Mouse (Mus musculus): ENCODE results near the gene Ctps2.
A peak's percentile ranks its signal among the peaks of the same experiment; 100 is the strongest.
"Not testable (repeated sequence)": the region's sequence is repeated elsewhere in the genome, so short reads cannot be mapped to it uniquely, and the experiment has no call there.

The Ctps2 gene

DNA sequence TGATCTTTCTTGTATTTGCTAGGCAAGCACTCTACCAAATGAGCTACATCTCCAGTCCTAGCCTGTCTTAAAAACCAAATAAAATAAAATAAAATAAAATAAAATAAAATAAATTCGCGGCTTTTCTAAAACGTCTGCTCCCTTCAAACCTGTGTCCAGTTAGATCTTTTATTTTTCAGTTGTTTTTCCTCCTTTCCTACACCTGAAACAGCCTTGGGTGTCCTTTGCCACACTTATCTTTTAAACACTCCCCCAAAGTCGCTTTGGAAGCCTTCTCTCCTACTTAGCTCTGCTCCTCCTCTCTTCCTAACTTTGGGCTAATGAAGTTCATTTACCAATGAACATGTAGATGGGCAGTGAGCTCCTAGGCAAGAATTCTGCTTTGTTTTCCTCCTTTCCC, at the start of gene Ctps2:
Ctps2 (plus strand) TSS at position 301 of the 400 bp plus-strand sequence.
- no peak for DNase-seq (ENCODE audit: extremely low spot score)

DNA sequence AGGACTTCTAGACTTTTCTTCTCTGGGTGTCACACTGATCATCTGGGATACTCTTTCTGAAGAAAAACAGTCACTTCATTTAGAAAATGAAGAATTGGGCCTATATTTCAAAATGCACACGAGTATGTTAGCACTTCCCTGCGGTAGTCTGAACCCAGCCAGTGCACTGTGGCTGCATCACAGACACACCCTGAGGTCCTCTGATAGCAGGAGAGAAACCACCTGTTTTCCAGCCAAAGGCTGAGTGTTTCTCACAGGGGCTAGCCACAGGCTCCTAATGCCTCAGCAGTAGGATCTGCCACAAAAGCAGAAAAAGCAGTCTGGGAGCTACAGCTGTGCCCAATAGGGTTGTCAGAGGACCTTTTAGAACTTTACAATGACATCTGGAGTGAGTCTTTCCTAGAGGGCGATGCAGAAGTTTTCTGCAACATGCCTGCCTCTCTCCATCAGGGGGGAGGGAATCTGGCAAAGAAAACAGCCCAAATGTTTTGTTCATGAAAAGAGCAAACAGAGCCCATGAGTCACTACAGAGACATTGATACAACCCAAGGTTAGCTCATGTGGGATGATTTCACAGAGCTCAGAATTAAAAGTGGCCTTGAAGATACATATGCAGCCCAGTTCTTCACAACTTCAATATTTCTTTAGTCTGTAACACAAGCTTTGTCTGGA, 32.6 kb upstream of the Ctps2 start:
- DNase-seq (ENCODE audit: extremely low spot score): no peak

DNA sequence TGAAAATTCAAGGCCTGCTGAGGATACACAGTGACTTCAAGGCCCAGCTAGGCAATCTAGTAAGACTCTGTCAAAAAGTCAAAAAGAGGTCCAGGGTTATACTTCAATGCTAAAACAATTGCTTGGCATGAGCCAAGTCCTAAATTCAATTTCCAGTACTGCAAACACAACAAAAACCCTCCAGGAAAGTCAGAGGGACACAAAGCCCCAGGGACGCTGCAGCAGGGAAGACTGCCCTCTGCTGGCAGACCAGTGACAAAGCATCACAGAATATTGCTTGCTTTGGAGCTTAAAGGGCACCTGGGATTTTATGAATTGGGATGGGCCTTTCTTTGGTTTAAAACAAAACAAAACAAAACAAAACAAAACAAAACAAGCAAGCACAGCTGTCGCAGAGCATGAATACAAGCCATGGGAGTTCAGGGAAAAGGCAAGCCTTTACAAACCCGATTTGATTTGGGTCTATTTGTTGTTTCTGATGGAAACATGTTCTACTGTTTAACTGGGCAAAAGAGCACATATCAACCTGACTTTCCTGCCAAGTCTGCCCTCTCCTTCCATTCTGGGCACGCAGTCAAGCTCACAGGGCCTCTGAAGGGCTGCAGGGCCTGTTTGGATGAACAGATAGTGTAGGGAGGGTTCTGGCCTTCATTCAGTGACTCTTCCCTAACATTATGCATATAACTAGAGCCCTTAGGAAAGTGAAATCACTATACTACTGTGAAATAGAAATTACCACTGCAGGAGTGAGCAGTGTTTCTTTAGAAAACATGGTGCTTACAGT, 29.1 kb upstream of the Ctps2 start:
- peak; percentile 8 for DNase-seq (ENCODE audit: extremely low spot score)

DNA sequence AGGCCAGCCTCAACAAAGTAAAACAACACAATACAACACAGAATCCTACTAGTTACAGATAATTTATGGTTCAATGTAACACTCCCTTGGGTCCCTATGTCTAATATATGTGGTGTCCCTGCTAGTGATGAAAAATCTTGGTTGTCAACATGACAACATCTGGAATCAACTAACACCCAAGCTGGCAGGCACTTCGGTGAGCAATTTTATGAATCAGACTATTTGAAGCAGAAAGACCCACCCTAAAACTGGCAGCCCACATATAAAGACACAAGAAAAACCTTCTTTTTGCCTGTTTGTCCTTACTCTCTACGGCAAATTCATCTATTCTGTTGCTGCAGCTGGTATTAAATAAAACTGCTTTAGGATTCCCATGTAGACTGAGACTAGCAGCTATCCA, 27.3 kb upstream of the Ctps2 start:
- DNase-seq (ENCODE audit: extremely low spot score): no peak

DNA sequence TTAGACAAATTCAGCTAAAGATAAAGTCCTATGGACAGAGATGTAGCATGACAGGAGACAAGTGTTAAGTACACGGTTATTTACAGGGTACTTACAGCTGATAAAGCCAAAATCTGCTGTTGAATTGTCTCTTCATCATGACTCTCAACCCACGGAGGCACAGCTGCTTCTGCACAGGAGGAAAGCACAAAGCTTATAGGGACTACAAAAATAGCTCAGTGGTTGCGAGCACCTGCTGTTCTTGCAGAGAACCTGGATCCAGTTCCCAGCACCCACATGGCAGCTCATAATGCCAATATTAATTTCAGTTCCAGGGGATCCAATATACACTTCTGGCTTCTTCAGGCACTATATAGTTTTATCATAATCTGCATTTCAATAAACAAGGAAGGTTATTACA, 22.8 kb upstream of the Ctps2 start:
- DNase-seq (ENCODE audit: extremely low spot score): no peak

DNA sequence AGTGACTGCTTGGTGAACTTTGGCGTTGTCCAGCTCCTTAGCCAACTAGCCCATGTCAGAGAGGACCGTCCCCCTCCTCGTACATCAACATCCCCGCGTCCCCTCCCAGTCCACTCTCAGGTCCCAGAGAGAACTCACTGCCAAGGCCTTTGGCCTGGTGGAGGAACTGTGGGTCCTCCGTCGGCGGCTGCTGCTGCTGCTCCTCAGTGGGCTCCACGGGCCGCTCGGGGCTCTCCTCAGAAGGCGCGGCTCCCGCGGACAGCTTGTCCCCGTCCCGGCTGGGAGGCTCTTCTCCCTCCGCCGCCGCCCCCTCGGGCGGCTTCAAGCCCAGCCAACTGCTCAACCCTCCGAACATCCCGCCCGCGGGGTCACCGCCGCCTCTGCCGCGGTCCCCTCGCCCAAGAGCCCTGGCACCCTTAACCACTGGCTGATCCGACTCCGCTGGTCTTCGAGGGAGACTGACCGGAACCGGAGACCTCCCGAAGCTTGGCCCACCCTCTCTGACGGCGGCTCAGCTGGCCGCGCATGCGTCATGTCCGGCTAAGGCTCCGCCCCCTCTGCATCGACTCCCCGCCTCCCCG, 13.0 kb upstream of the Ctps2 start, which contains the start of gene Syap1:
Syap1 (minus strand) TSS at position 517 of the 581 bp plus-strand sequence.
- peak; percentile 75 for DNase-seq (ENCODE audit: extremely low spot score)

DNA sequence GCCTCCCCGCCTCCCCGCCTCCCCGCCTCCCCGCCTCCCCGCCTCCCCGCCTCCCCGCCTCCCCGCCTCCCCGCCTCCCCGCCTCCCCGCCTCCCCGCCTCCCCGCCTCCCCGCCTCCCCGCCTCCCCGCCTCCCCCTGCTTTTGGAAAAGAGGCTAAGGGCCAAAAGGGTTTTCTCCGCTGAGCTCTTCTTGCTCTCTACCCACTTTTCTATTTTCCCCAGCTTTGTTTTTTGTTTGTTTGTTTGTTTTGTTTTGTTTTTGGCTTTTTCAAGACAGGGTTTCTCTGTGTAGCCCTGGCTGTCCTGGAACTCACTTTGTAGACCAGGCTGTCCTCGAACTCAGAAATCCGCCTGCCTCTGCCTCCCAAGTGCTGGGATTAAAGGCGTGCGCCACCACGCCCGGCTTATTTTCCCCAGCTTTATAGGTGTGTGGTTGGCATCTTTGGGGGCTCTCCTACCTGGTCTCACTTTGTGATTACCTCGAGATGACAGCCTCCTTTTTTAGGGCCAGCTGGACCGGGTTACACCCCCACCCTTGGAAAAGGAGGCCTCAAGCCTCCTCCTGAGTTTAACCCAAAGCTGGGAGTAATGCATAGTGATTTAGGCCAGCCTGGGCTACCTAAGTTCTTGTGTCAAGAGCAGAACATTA, 12.3 kb upstream of the Ctps2 start:
- not testable (repeated sequence) for DNase-seq (ENCODE audit: extremely low spot score)

DNA sequence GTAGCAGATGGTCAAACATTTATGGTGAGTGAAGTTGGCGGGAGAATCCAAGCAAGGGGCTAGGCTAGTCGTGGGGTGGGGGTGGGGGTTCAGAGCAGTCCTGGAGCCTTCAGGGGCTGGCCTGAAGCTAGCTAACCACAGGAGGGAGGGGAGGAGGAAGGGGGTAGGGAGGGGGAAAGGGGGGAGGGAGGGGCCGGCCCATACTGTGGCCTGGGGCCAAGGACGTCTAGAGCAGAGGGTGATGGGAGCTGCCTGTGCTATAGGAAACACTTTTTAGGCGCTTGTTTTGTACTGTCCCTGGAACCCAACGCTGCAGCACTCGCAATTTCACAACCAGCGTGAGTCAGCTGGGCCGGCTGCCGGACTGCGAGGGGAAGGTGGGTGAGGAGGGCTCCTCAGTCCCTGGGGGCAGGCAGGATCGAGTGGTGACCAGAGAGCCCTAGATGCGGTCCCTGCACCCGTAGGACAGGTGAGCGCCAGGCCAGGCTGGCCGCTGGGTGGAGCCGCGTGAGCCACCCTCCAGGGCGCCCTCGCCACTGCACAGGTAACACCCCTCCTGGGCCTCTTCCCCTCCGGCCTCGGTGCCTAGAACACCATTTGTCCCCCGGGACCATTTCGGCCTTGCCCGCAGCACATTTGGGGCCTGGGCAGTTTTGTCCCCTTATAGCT, 467 bp downstream of the Ctps2 start:
- DNase-seq (ENCODE audit: extremely low spot score): peak; percentile 64

DNA sequence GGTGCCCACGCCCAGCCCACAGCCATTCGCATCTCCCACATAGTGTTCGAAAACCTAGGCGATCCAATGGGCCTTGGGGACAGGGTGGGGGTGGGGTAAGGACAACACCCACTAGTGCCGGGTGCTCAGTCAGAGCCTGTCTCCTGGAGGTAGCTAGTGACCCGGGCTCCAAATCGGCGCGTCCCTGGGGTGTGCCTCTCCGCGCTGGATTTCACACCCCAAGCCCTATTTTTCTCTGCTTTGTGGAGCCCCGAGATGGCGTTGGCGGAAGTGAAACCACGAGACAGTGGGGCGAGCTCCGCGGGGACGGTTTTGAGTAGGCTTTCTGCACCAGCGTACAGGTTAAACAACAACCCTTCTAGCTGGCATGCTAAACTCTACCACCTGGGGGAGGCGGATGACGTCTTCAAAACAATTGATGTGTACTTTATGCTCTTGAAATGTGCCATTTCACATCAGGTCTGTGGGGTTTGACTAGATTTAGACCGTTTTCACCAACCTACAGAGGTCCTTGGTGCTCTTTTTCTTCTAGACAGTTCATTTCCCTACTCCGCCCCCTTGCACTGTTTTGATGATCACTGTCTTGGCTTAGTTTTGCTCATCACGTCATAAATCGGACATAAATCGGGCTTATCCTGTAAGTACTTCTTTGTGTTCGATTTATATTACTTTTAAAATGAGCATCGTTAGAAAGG, 1.1 kb downstream of the Ctps2 start:
- peak; percentile 6 for DNase-seq (ENCODE audit: extremely low spot score)

DNA sequence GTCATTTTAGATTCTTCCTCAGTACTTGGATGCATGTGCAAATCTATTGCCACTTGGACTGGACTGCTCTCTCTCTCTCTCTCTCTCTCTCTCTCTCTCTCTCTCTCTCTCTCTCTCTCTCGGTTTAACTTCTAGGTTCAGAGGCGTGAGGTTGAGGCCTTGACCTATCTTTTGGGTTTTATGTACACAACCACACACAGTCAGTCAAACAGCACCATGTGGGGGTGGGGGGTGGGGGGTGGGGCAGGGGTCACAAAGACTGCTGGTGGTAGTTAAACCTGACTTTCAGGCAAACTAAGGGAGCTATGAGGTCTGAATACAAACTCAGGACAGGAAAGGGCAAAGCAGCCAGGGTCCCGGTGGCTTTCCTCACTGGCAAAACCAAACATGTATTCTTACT, 6.5 kb downstream of the Ctps2 start:
- no peak for DNase-seq (ENCODE audit: extremely low spot score)

DNA sequence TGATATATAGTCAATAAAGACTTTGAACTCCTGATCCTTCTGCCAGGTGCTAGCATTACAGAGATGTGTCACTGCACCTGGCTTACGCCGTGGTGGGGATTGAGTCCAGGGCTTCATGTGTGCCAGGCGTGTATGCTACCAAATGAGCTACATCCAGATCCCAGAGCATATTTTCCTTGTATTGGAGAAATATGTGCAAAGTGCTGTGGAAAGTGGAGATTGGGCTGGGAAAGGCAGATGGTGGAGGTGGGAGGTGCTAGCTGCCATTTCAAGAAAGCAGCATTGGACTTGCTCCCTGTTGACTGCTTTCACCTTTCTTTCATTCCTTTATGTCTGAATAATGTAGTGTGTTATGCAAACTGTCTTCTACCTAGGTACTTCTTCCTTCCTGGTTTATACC, 12.6 kb downstream of the Ctps2 start:
- DNase-seq (ENCODE audit: extremely low spot score): no peak

DNA sequence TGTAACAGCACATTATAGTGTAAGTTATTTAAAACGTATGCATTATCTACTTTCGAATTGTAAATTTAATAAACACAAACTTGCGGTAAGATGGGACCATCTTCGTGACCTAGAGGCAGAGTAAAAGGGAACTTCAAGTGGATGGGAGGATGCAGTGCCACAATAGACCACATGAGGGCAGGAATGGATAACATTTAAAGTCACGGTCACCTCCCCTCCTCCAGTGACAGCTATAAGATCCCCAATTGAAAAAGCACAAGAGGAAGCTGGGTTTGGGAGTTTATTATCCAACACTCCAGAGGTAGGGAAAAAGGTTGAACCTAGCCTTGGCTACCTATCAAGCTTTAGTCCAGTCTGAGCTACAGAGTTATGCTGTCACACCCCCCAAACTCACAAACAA, 14.7 kb downstream of the Ctps2 start:
- DNase-seq (ENCODE audit: extremely low spot score): peak; percentile 25

DNA sequence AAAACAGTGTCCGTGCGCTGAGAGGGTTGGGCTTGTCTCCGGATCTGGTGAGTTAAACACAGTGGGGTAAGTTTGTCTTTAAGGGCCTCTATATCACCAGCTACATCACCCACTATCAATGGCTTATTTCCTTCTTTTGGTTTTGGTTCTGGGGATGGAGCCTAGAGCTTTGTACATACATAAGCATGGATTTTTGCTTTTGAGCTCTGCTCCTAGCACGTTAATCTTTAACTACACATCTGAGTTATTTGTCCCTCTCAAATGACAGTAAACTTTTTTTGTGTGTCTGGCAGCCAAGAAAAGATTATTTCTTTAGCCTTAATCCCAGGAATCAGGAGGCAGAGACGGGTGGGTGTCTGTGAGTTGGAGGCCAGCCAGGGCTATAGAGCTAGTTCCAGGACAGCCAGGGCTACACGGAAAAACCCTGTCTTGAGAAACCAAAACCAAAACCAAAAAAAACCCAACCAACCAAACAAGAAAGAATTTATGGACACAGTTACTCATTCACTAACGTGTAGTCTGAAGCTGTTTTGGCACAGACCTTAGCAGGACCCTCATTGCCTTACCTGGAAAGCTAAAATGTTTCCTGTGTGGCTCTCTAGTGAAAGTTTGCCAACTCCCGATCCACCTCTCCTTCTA, 20.6 kb downstream of the Ctps2 start:
- no peak for DNase-seq (ENCODE audit: extremely low spot score)

DNA sequence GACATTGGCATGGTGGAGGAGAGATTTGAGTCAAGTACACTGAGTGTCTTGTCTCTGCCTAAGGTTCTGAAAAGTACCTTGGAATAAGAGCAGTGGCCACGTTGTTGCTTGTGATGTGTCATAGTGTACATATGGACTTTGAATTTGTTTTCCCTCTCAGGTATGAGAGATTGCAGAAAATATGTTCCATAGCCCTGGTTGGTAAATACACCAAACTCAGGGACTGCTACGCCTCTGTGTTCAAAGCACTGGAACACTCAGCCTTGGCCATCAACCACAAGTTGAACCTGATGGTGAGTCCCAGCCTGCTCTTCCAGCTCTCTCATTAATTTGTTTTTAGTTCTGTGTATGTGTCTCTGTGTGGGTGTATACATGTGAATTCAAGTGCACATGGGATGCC, 30.4 kb downstream of the Ctps2 start:
- DNase-seq (ENCODE audit: extremely low spot score): no peak

DNA sequence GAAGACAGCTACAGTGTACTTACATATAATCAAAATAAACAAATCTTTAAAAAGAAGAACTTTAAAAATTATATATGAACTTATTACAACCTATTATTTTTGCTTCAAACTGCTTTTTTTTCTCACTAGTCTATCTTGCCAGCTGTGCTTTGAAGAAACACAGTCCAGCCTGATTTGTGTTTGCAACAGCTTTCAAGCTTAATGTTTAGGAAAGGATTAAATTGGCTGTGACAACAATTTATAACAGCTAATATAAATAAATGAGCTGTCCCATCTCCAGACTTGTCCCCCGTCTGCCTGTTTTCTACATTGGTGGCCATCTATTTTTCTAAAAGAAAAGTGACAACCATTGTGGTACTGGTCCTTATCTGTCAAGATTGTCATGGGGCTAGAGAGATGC, 41.0 kb downstream of the Ctps2 start:
- DNase-seq (ENCODE audit: extremely low spot score): no peak

DNA sequence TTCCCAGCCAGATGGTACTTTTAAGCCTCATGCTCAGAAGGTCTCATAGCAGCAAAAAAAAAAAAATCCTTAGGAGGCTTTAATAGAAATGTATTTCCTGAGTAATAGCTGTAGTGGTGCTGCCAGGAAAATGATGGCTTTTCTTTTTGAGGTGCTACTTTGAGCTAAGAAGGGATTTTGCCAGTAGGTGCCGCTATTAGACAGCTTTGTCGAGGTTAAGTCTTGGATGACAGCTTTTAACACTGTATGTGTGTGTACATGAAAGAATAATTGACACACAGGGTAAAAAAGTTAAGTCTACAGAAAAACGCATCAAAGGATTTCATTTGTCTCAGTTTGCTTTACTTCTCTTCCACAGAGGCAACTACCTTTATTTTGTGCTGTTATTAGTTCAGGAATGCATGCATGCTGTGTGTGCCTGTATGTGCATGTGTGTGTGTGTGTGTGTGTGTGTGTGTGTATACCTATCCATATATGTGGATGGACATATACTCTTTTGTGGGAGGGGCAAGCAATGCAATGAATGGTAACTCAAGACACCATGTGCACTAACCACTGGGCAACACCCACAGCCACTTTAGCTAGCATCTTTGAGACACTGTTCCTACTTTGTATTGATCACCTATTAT, 48.9 kb downstream of the Ctps2 start:
- DNase-seq (ENCODE audit: extremely low spot score): peak; percentile 3

DNA sequence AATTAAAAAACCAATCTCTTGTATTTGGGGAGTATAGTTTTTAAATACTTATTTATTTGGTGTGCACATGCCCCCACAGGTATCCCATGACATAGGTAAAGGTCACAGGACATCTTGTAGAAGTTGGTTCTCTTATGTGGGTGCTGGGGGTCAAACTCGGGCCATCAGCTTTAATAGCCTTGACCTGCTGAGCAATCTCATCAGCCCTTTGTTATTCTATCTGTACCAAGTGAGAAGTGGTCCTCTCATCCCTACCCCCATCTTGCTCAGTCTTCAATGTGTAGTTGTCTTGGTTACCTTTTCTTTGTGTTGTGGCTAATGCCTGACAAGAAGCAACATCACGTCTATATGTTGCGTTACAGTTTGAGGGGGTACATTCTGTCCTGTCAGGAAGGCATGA, 56.9 kb downstream of the Ctps2 start:
- no peak for DNase-seq (ENCODE audit: extremely low spot score)

DNA sequence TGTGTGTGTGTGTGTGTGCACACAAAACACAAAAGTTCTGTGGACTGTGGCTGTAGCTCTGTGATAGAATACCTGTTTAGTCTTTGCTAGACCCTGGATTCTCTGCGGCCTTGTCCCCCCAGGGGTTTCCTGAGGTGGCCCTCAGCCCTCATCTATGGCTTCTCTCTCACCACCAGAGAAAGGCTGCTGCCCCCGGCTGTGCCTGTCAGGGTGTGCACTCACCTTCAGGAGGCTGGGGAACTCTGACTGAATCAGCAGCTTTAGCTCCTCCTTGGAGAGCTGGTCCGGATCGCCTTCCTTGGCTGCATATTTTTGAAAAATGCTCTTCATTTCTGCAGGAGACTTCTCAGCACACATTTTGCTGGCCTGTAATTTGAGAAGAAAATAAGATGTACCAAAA, 62.8 kb downstream of the Ctps2 start:
- no peak for DNase-seq (ENCODE audit: extremely low spot score)

DNA sequence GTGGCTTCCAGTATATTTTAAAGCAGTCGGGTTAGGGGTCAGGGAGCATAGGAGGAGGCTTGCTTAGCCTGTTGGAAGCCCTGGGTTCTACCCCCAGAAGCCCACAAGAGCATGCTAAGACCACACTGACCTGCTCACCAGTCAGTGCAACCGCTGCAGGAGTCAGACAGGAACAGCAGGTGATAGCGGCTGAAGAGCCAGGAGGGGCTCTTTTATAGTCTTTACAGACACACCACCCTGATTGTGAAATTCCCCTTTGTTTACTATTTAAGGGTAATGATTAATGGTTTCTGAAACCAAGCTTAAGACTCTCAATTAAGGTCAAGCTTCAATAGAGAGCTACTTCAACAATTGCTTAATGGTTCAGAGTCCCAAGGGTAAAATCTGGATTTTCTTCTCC, 63.3 kb downstream of the Ctps2 start, which contains the start of gene S100g:
S100g (minus strand) TSS at position 217 of the 400 bp plus-strand sequence.
- no peak for DNase-seq (ENCODE audit: extremely low spot score)

DNA sequence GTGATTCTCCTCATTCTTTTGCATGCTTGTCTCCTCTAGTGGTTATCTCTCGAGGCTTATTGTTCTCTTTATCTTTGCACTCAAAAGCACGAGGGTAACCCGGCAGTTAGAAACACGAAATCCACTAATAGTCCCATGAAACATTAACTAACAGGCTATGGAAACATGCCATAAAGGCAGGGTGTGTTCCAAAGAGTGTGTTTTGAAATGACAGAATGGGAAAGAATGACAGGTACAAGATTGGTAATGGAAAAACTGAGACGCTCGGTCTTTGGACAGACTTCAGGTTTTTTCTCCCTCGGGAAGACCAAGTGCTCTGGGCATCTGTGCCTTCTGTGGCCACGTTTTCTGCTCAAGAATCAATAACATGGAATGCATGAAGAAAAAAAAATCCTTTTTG, 66.4 kb downstream of the Ctps2 start:
- no peak for DNase-seq (ENCODE audit: extremely low spot score)
